In genomic region chr1:31043208-31043607, GRCm38 (mm10) we compare ENCODE assay signal across 24 mouse cellular contexts.
A peak's percentile ranks its signal among the peaks of the same experiment; 100 is the strongest.
DNase-seq lines count a peak whose midpoint lies in the region; ATAC-seq and TF ChIP-seq lines count a peak whose summit lies in the region.
"Had no signal": no experiment of that assay in that cellular context is flagged by ENCODE, and none has a peak within 500 bp of the region (broad histone marks: within the 10 kb centered on the region; RNA-seq: fewer than 3 reads in every experiment).

No protein-coding gene starts in this region.

- no peak overlapping the region for H3K27ac ChIP-seq in CH12.LX (ENCODE audit: insufficient read depth, low read depth)
- peak overlapping the region; percentile 62 for H3K27ac ChIP-seq in brown adipose tissue, adult 24 weeks (replicated peaks; ENCODE audit: low read depth, low read length)
- H3K27ac ChIP-seq in intestine, postnatal 0 days (ENCODE audit: low read depth, low read length) = no peak overlapping the region
- H3K27ac ChIP-seq in midbrain, embryonic 10.5 days (replicated peaks) = no peak overlapping the region
- H3K27ac ChIP-seq: embryonic facial prominence, embryonic 12.5 days; embryonic facial prominence, embryonic 15.5 days; heart, adult 2 months; heart, embryonic 10.5 days; heart, embryonic 13.5 days; hindbrain, embryonic 12.5 days; hindbrain, embryonic 15.5 days had no signal

- H3K4me2 ChIP-seq in CH12.LX (ENCODE audit: insufficient read depth, low read depth, poor library complexity, severe bottlenecking) = no peak overlapping the region
- no peak overlapping the region for H3K4me2 ChIP-seq in intestine, postnatal 0 days (replicated peaks; ENCODE audit: low read depth)
- H3K4me2 ChIP-seq: embryonic facial prominence, embryonic 12.5 days; embryonic facial prominence, embryonic 15.5 days; heart, embryonic 13.5 days; hindbrain, embryonic 12.5 days; hindbrain, embryonic 15.5 days had no signal

- peaks cover 3 to 11% of the 10 kb centered on the region in 2 experiments for H3K4me1 ChIP-seq in CH12.LX (ENCODE audit: control insufficient read depth in 1 of 2, insufficient read depth in 2 of 2)
- H3K4me1 ChIP-seq in brown adipose tissue, adult 24 weeks (ENCODE audit: control insufficient read depth, insufficient read depth, insufficient read length, low read length) = peaks cover 2% of the 10 kb centered on the region; the same call in 1 of the 2 replicates
- H3K4me1 ChIP-seq in intestine, postnatal 0 days (replicated peaks; ENCODE audit: control insufficient read depth, insufficient read depth, low read length) = no peaks in the 10 kb centered on the region
- H3K4me1 ChIP-seq in midbrain, embryonic 10.5 days = no peaks in the 10 kb centered on the region
- H3K4me1 ChIP-seq: embryonic facial prominence, embryonic 12.5 days; embryonic facial prominence, embryonic 15.5 days; heart, embryonic 10.5 days; heart, embryonic 13.5 days; hindbrain, embryonic 12.5 days; hindbrain, embryonic 15.5 days had no signal

- dilution Hi-C loops in CH12.LX (cut with MboI; ENCODE audit: extremely low pct_ligation_motif_present, extremely low pct_unique_long_range_greater_than_20kb, low sequenced_read_pairs) = no loop called here

- TF ChIP-seq EP300 in CH12.LX (IDR thresholded peaks at IDR 0.05; ENCODE audit: low read length) = no peak

- TF ChIP-seq POLR2A in CH12.LX (IDR thresholded peaks at IDR 0.05; ENCODE audit: low read depth, low read length) = no peak

- H3K79me2 ChIP-seq in CH12.LX (replicated peaks; ENCODE audit: control insufficient read depth, extremely low read depth, insufficient read depth, poor library complexity, severe bottlenecking) = no peaks in the 10 kb centered on the region

- intact Hi-C loops in heart, postnatal 25 days (cut with DNase I) = no loop called here

- in situ Hi-C loops in CH12.LX (cut with MboI; ENCODE audit: low pct_ligation_motif_present, low pct_unique_long_range_greater_than_20kb, low sequenced_read_pairs) = no loop called here

- ATAC-seq in intestine, postnatal 0 days = peak; percentile 83
- ATAC-seq: activated CD4-positive, CD25-positive, alpha-beta regulatory T cell, adult 4 months; forebrain, embryonic 14.5 days; forebrain, postnatal 0 days had no signal

- peak; percentile 29 for DNase-seq in heart, adult 11 months
- DNase-seq in heart, postnatal 25 days (ENCODE audit: low spot score) = no peak
- DNase-seq in CH12.LX (ENCODE audit: extremely low read depth) = peak; percentile 3
- DNase-seq in left cerebral cortex, adult 11 months (ENCODE audit: low spot score) = no peak
- no peak for DNase-seq in midbrain, embryonic 10.5 days (ENCODE audit: low spot score)
- DNase-seq: adrenal gland, postnatal 25 days; cerebellum, adult 11 months; cerebellum, adult 2 months; cerebellum, adult 9-11 months; cerebellum, postnatal 25 days; forebrain, postnatal 0 days; gastrocnemius, postnatal 25 days; heart, adult 2 months; heart, postnatal 14 days had no signal

- WGBS in intestine, postnatal 0 days = 42% methylated on average over 3 of the region's 3 CpGs
- 86% methylated on average over 3 of the region's 3 CpGs for WGBS in midbrain, embryonic 10.5 days

- H3K9ac ChIP-seq in CH12.LX (ENCODE audit: insufficient read depth, low read depth) = no peak overlapping the region
- H3K9ac ChIP-seq in intestine, postnatal 0 days (ENCODE audit: low read depth, low read length) = no peak overlapping the region
- H3K9ac ChIP-seq: embryonic facial prominence, embryonic 12.5 days; embryonic facial prominence, embryonic 15.5 days; forebrain, postnatal 0 days; heart, embryonic 13.5 days; hindbrain, embryonic 12.5 days; hindbrain, embryonic 15.5 days had no signal

- no peak for TF ChIP-seq CTCF in CH12.LX (conservative IDR thresholded peaks at IDR 0.05 in 1 of 2, IDR thresholded peaks at IDR 0.05 in 1 of 2; ENCODE audit: low read depth in 2 of 2, low read length in 2 of 2)
- no peak for TF ChIP-seq CTCF in intestine, postnatal 0 days (IDR thresholded peaks at IDR 0.05; ENCODE audit: low read depth)

- TF ChIP-seq RAD21 in CH12.LX (IDR thresholded peaks at IDR 0.05; ENCODE audit: low read depth, low read length) = no peak

- no peaks in the 10 kb centered on the region for H3K36me3 ChIP-seq in CH12.LX (replicated peaks in 1 of 2; ENCODE audit: control insufficient read depth in 1 of 2, insufficient read depth in 1 of 2, low read length in 1 of 2)
- no peaks in the 10 kb centered on the region for H3K36me3 ChIP-seq in intestine, postnatal 0 days (ENCODE audit: control insufficient read depth, insufficient read depth)
- H3K36me3 ChIP-seq in midbrain, embryonic 10.5 days = no peaks in the 10 kb centered on the region
- H3K36me3 ChIP-seq: embryonic facial prominence, embryonic 12.5 days; embryonic facial prominence, embryonic 15.5 days; heart, embryonic 10.5 days; heart, embryonic 13.5 days; hindbrain, embryonic 12.5 days; hindbrain, embryonic 15.5 days had no signal

- H3K27me3 ChIP-seq in CH12.LX (replicated peaks) = no peaks in the 10 kb centered on the region
- H3K27me3 ChIP-seq in intestine, postnatal 0 days (replicated peaks; ENCODE audit: control insufficient read depth, insufficient read depth, low read length) = no peaks in the 10 kb centered on the region
- H3K27me3 ChIP-seq in midbrain, embryonic 10.5 days (ENCODE audit: low read depth, poor library complexity, severe bottlenecking) = no peaks in the 10 kb centered on the region
- H3K27me3 ChIP-seq: embryonic facial prominence, embryonic 12.5 days; embryonic facial prominence, embryonic 15.5 days; heart, embryonic 13.5 days; hindbrain, embryonic 12.5 days; hindbrain, embryonic 15.5 days had no signal

- no peak overlapping the region for H3K4me3 ChIP-seq in CH12.LX (replicated peaks in 1 of 3; ENCODE audit: low read depth in 2 of 3, low read length in 2 of 3, poor library complexity in 1 of 3)
- no peak overlapping the region for H3K4me3 ChIP-seq in brown adipose tissue, adult 24 weeks (ENCODE audit: insufficient read depth, low read depth, low read length)
- H3K4me3 ChIP-seq in intestine, postnatal 0 days (ENCODE audit: low read depth, low read length) = no peak overlapping the region
- no peak overlapping the region for H3K4me3 ChIP-seq in midbrain, embryonic 10.5 days
- H3K4me3 ChIP-seq: embryonic facial prominence, embryonic 12.5 days; embryonic facial prominence, embryonic 15.5 days; heart, adult 2 months; heart, embryonic 10.5 days; heart, embryonic 13.5 days; hindbrain, embryonic 12.5 days; hindbrain, embryonic 15.5 days had no signal

- no peaks in the 10 kb centered on the region for H3K9me3 ChIP-seq in CH12.LX (replicated peaks; ENCODE audit: low read length)
- H3K9me3 ChIP-seq in intestine, postnatal 0 days (ENCODE audit: control insufficient read depth) = no peaks in the 10 kb centered on the region
- no peaks in the 10 kb centered on the region for H3K9me3 ChIP-seq in midbrain, embryonic 10.5 days (replicated peaks)
- H3K9me3 ChIP-seq: embryonic facial prominence, embryonic 12.5 days; embryonic facial prominence, embryonic 15.5 days; heart, embryonic 10.5 days; hindbrain, embryonic 12.5 days; hindbrain, embryonic 15.5 days had no signal

TF ChIP-seq in CH12.LX, 34 proteins besides CTCF, POLR2A, EP300 and RAD21:
- TF ChIP-seq CHD2 (IDR thresholded peaks at IDR 0.05; ENCODE audit: low read length) = no peak
- no peak for TF ChIP-seq MAX (IDR thresholded peaks at IDR 0.05; ENCODE audit: low read length)
- TF ChIP-seq RCOR1 (conservative IDR thresholded peaks at IDR 0.05; ENCODE audit: low read depth, low read length) = no peak
- TF ChIP-seq ZNF384 (IDR thresholded peaks at IDR 0.05; ENCODE audit: low read depth, low read length) = no peak
- TF ChIP-seq NELFE (IDR thresholded peaks at IDR 0.05; ENCODE audit: low read depth, low read length) = no peak
- no peak for TF ChIP-seq TBP (conservative IDR thresholded peaks at IDR 0.05; ENCODE audit: low read depth, low read length)
- no peak for TF ChIP-seq JUN (IDR thresholded peaks at IDR 0.05; ENCODE audit: insufficient read depth, low read depth, low read length)
- no peak for TF ChIP-seq ZMIZ1 (IDR thresholded peaks at IDR 0.05; ENCODE audit: low read depth, low read length)
- no peak for TF ChIP-seq CHD1 (IDR thresholded peaks at IDR 0.05; ENCODE audit: low read depth, low read length)
- TF ChIP-seq KAT2A (IDR thresholded peaks at IDR 0.05; ENCODE audit: insufficient replicate concordance, low read length) = no peak
- no peak for TF ChIP-seq SIN3A (IDR thresholded peaks at IDR 0.05; ENCODE audit: low read length)
- TF ChIP-seq MAZ (IDR thresholded peaks at IDR 0.05; ENCODE audit: low read depth, low read length) = no peak
- no peak for TF ChIP-seq POLR2AphosphoS2 (IDR thresholded peaks at IDR 0.05; ENCODE audit: low read depth, low read length)

Comparison
In these comparisons a context has a peak if more than half of its experiments do, and no peak if none do; other contexts are left out.
1. DNase-seq: peak in heart, adult 11 months (single experiment) and CH12.LX (single experiment); none in heart, postnatal 25 days (single experiment), left cerebral cortex, adult 11 months (single experiment) and midbrain, embryonic 10.5 days (single experiment).